Mouse (Mus musculus) T-helper 17 cell (primary cell): ENCODE results near the gene Wnt10b.

Experiments
- in situ Hi-C, 2 experiments: fragments of 300-600 bp; cut with MboI, MseI; formaldehyde crosslinking; loops; 1 replicate in 1 of 2; 2 replicates in 1 of 2; pipeline ENCODE4 v1.15.1; 2025; ENCODE audit warnings: high pct_unique_total_duplicates in 2 of 2

Gene Wnt10b

GRCm38 (mm10) chr15:98797835-98798492, 20.0 kb upstream of the Wnt10b start:
- in situ Hi-C loops = loop anchor here in 1 of 2 experiments (10.0 kb wide), 1 partner anchor 163 kb away; the partner anchor contains the start of gene Cacnb3

DNA sequence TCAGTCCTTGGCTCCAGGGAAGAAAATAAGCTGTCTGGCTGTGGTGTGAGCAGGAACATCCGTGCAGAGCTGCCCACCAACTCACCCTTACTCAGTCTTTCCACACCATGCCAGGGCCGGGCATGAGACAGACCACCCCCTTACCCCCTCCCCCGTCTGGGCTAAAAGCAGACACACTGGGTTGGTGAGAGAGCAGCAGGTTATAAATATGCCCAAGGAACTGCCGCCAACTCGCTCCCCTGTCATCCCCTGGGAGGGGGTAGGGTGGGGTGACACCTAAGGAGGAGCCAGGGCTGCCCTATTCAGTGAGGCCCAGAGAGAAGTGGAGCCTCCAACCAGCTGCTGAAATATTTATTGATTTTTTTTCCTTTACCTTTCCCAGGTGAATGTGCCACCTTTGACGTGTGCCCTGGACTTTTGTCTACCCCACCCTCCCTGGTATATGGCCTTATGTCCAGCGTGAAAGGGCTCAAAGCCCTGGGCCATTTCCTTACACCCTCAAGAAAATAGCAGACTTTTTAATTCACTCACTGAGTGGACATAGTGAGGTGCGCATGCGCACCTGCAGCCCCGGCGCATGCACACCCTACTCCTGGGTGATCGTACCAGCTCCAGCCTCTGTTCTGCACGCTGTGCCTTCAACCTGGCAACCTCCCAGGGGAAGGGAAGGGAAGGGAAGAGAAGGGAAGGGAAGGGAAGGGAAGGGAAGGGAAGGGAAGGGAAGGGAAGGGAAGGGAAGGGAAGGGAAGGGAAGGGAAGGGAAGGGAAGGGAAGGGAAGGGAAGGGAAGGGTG, 19.0 kb upstream of the Wnt10b start:
- in situ Hi-C loops = loop anchor here in 1 of 2 experiments (10.0 kb wide), 1 partner anchor 162 kb away; the partner anchor contains the start of gene Cacnb3

DNA sequence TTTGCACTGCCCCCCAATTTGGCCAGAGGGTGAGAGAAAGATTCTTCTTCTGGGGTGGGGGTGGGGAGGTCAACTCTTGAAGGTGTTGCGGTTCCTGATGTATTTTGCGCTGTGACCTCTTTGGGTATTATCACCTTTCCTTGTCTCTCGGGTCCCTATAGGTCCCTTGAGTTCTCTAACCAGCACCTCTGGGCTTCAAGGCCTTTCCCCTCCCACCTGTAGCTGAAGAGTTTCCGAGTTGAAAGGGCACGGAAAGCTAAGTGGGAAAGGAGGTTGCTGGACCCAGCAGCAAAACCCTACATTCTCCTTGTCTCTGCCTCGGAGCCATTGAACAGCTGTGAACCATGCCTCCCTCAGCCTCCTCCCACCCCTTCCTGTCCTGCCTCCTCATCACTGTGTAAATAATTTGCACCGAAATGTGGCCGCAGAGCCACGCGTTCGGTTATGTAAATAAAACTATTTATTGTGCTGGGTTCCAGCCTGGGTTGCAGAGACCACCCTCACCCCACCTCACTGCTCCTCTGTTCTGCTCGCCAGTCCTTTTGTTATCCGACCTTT, 15.3 kb upstream of the Wnt10b start:
- in situ Hi-C loops = loop anchor here in 1 of 2 experiments (10.0 kb wide), 1 partner anchor 158 kb away; the partner anchor contains the start of gene Cacnb3

DNA sequence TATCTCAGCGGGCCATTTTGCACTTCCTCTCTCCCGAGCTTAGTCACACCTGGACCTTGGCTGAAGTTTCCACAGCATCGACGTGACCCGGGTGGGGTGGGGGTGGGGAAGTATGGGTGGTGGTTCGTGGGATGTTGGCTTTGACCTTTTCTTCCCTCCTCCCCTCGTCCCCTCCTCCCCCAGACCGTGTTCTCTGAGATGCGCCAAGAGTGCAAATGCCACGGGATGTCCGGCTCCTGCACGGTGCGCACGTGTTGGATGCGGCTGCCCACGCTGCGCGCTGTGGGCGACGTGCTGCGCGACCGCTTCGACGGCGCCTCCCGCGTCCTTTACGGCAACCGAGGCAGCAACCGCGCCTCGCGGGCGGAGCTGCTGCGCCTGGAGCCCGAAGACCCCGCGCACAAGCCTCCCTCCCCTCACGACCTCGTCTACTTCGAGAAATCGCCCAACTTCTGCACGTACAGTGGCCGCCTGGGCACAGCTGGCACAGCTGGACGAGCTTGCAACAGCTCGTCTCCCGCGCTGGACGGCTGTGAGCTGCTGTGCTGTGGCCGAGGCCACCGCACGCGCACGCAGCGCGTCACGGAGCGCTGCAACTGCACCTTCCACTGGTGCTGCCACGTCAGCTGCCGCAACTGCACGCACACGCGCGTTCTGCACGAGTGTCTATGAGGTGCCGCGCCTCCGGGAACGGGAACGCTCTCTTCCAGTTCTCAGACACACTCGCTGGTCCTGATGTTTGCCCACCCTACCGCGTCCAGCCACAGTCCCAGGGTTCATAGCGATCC, 14.5 kb upstream of the Wnt10b start:
- in situ Hi-C loops = loop anchor here in 1 of 2 experiments (10.0 kb wide), 1 partner anchor 158 kb away; the partner anchor contains the start of gene Cacnb3

DNA sequence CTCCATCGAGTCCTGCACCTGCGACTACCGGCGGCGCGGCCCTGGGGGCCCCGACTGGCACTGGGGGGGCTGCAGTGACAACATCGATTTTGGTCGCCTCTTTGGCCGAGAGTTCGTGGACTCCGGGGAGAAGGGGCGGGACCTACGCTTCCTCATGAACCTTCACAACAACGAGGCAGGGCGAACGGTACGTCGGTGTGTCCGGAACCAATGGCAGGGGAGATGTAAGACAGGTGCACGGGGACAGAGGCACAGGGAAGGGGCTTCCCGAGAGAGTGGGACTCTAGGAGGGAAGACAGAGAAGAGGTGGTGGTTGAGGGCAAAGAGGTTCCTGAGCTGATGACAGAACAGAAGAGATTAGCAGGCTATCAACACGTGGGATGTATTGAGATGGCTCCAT, 13.8 kb upstream of the Wnt10b start:
- in situ Hi-C loops = loop anchor here in 1 of 2 experiments (10.0 kb wide), 1 partner anchor 157 kb away; the partner anchor contains the start of gene Cacnb3

DNA sequence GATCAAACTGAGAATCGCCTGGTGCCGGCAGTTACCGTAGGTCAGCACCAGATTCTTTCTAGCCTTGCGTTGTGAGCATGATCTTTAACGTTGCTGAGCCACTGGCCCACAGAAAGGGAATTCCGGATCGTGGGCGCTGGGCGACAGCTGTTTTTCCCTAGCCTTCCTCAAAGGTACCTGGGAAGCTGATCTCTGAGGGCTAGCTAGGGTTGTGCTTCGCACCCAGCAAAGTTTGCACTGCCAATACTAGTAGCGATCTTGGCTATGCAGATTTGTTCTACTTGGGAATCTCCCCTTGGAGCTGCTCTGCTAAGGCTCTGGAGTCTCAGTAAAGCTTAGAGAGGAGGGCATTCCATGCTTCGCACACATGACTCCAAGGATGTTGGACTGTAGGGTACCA, 13.3 kb upstream of the Wnt10b start:
- in situ Hi-C loops = loop anchor here in 1 of 2 experiments (10.0 kb wide), 1 partner anchor 156 kb away; the partner anchor contains the start of gene Cacnb3

DNA sequence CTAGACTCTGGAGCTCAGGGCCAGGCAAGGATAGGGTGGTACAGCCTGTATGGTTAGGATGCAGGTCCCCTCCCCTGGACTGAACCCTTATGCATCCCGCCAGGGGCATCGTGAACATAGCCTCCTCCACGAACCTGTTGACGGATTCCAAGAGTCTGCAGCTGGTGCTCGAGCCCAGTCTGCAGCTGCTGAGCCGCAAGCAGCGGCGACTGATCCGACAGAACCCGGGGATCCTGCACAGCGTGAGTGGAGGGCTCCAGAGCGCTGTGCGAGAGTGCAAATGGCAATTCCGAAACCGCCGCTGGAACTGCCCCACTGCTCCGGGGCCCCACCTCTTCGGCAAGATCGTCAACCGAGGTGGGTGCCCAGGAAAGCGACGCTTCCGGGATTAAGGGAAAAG, 12.8 kb upstream of the Wnt10b start:
- in situ Hi-C loops = loop anchor here in 1 of 2 experiments (10.0 kb wide), 1 partner anchor 156 kb away; the partner anchor contains the start of gene Cacnb3

- in situ Hi-C loops = loop anchor here in 1 of 2 experiments (10.0 kb wide), 1 partner anchor 155 kb away; the partner anchor contains the start of gene Cacnb3
These were observed 11.9 kb upstream of the Wnt10b start, which contains the start of gene Wnt1 for GRCm38 (mm10) chr15:98789661-98790535. Gene Wnt1, plus strand, starts transcription at chr15:98789857.

- in situ Hi-C loops = no loop called here
These were observed 11.2 kb upstream of the Wnt10b start for GRCm38 (mm10) chr15:98788972-98789660.

GRCm38 (mm10) chr15:98787930-98788329, 10.0 kb upstream of the Wnt10b start:
- in situ Hi-C loops = no loop called here

DNA sequence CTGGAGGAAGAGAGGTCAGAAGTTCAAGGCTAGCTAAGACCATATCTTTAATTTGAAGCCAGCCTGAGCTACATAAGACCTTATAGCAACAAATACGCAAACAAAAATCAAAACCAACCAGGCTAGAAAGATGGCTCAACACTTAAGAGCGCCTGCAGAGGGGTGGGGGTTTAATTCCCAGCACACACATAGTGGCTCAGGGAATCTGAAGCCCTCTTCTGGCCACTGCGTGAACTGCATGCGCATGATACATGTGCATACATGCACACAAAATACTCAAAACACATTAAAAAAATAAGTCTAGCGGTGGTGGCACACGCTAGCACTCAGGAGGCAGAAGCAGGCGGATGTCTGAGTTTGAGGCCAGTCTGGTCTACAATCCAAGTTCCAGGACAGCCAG, 7.8 kb upstream of the Wnt10b start:
- in situ Hi-C loops = no loop called here

DNA sequence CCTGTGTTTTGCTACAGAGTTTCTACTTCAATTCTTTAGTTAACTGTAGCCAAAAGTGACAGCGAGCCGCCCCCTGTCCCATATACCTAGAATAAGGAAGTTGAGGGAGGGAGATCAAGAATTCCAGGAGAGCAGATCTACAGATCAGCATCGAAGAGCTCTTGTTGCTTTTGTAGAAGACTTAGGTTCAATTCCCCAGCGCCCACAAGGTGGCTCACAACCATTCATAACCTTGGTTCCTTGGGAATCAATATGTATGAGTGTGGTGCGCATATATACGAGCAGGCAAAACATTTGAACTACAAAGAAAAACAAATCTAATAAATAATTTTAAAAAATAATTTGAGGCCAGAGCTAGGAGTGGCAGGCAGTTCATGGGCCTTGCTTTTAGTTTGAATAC, 3.2 kb upstream of the Wnt10b start:
- in situ Hi-C loops = no loop called here

DNA sequence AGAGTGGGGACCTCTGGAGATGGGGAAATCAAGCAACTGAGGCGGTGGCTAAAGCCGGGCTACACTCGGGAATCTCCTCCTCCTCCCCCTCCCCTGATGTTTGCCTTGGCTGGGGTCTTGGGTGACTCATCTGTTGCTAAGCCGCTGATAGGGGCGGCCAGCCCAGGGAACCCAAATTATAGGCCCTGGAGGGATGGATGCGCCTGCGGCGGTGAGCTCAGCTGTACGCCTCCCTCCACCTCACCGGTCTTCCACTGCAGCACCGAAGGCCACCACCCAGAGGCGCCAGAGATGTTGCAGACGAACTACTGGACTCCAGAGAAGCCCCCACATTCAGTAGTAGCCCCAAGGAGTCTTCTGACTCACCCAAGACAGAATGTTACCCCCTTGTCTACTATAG, 2.6 kb upstream of the Wnt10b start:
- in situ Hi-C loops = no loop called here

DNA sequence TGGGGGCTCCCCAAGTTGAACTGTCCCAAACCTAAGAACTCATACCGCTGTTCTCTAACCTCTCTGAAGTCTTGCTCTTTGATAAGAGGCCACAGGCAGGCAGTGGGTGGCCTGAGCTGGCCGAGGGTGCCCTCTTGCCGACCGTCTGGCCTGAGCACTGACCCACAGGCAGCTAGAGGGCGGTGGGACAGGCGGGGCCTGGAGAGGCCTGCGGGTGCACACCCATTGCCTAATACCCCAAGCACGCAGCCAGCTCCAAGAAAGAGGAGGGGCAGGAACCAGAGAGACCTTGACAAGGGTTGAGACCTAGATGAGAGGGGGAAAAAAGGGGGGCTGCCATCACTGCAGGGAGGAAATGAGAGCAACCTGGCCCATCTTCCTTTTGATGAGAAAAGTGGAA, 2.1 kb upstream of the Wnt10b start:
- in situ Hi-C loops = no loop called here

DNA sequence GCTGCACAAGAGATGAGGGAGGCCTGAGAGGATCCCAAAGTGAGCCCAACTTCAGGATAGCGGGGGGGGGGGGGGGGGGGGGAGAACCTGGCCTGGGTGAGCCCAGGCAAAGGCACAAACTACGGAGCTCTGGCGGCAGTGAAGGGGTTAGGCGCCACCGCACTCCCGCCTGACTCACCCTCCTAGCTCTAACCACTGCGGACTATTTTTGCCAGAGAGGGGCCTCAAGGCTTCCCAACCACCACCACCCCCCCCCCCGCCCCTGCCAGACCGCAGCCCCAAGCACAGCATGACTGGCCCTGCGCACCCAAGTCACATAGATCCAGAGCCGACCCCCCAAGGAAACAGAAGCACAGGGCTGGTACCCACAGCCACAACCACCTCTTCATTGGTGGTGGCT, 856 bp upstream of the Wnt10b start:
- in situ Hi-C loops = loop anchor here in 1 of 2 experiments (5.0 kb wide), 1 partner anchor 67 kb away; no protein-coding TSS in a partner anchor

DNA sequence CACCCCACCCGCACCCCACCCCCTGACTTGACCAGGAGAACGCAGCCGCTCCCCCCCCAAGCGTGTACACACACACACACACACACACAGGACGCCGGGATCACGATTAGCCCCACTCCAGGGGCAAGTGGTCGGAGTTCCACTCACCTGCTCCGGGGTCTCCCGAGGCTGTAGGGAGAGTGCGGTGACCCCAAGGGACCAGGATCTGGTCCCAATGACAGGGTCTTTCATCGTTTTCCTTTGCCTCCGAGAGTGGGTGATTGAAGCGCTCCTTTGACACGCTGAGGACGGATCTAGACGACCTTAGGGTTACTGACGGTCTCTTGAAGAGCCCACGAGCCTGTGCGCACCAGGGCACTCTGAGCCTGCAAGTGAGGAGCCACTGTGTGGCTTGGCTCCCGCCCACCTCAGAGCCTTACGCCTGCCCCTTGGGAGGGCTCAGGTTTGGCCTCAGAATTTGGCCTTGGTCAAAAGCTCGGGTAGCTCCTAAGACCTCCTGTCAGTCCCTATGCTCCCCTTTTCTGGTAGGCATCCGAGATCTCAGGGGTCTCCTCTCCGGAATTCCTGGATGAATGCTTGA, 331 bp upstream of the Wnt10b start:
- in situ Hi-C loops = loop anchor here in 1 of 2 experiments (5.0 kb wide), 1 partner anchor 66 kb away; no protein-coding TSS in a partner anchor

GRCm38 (mm10) chr15:98777005-98777616, 839 bp downstream of the Wnt10b start:
- in situ Hi-C loops = loop anchor here in 1 of 2 experiments (5.0 kb wide), 1 partner anchor 65 kb away; no protein-coding TSS in a partner anchor

GRCm38 (mm10) chr15:98776280-98777004, 1.5 kb downstream of the Wnt10b start:
- in situ Hi-C loops = loop anchor here in 1 of 2 experiments (5.0 kb wide), 1 partner anchor 64 kb away; no protein-coding TSS in a partner anchor
